Mouse (Mus musculus) Patski (cell line): ENCODE results near the gene Adamts18. TPM values are rescaled to one million over a fixed set of nuclear protein-coding genes. Genes with fewer than 3 reads are reported as not detected.
A peak's percentile ranks its signal among the peaks of the same experiment; 100 is the strongest.

ENCODE experiments used
- ATAC-seq: fragments of 100-300 bp; one replicate; pipeline ENCODE4 v1.8.0; 2021
- CTCF ChIA-PET: fragments of 350-600 bp; sonication (Branson Sonifier 250); formaldehyde crosslinking; loops from one replicate; lab custom pipeline; 2022; ENCODE audit warnings: inconsistent platforms; lab: Charles Lee
- POLR2A ChIA-PET: fragments of 350-600 bp; sonication (Branson Sonifier 250); formaldehyde crosslinking; loops from one replicate; lab custom pipeline; 2022; ENCODE audit warnings: antibody characterized with exemption, inconsistent platforms; lab: Charles Lee
- DNase-seq: peaks from one replicate; pipeline ENCODE4 v3.0.0-alpha.2; 2011; ENCODE audit warnings: low read depth, low spot score
- H3K27me3 ChIP-seq: fragments of 371-371 bp; one replicate; pipeline ENCODE4 v1.5.1; 2021
- CTCF ChIP-seq: fragments of 100-300 bp; IDR thresholded peaks from one replicate; pipeline ENCODE4 v1.5.1; 2021
- in situ Hi-C: fragments of 300-500 bp; cut with MboI; formaldehyde crosslinking; loops from 3 replicates; pipeline ENCODE4 v1.11.1; 2018; ENCODE audit warnings: low pct_unique_long_range_greater_than_20kb, mixed read lengths
- polyA plus RNA-seq: library from polyadenylated mRNA; unstranded; gene quantifications from one replicate; pipeline ENCODE4 v1.2.3, GENCODE M21; 2021

Gene Adamts18
- polyA plus RNA-seq: not detected

- ChIA-PET POLR2A (no interaction called here), CTCF (interaction anchor here (0.8 kb wide), 1 partner anchor 184 kb away, joined by 4 read pairs; no protein-coding TSS in a partner anchor)
- in situ Hi-C loops: no loop called here
- H3K27me3 ChIP-seq: no peaks in the 10 kb centered on the region
- DNase-seq: no peak
- TF ChIP-seq CTCF: no peak
- ATAC-seq: no peak
Observed at GRCm38 (mm10) chr8:113848653-113849135, at the start of gene Adamts18. TSS of gene Adamts18 (minus strand) at chr8:113848738.

GRCm38 (mm10) chr8:113896446-113896845 is 47.9 kb upstream of the Adamts18 start:
- no peak for TF ChIP-seq CTCF
- in situ Hi-C loops: no loop called here
- ChIA-PET POLR2A (no interaction called here), CTCF (no interaction called here)
- no peak for ATAC-seq
- no peaks in the 10 kb centered on the region for H3K27me3 ChIP-seq
- no peak for DNase-seq

DNA sequence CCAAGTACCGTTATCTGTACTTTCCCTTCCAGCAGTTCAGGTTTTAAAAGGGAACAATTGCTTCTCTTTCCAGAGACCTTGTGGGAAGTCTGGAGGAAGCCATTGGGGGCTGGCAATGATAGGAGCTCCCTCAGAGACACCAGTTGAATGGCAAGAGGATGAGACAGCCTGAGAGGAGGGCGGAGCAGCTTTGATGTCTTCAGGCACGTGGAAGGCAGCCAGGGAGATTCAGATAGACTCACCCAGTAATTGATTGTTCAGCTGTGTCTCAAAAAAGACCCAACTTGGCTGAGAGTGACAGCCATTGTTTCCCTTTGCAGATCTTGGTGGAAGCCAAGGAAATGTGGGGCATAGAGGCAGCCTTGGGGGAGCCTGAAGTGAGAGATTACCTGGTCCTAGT is 42.8 kb upstream of the Adamts18 start:
- DNase-seq (no peak), ATAC-seq (no peak)
- in situ Hi-C loops: no loop called here
- H3K27me3 ChIP-seq: no peaks in the 10 kb centered on the region
- ChIA-PET POLR2A (interaction anchor here (0.8 kb wide), 1 partner anchor 11 kb away, joined by 3 read pairs; no protein-coding TSS in a partner anchor), CTCF (interaction anchor here (1.9 kb wide), 1 partner anchor 13 kb away, joined by 5 read pairs; no protein-coding TSS in a partner anchor)
- TF ChIP-seq CTCF: no peak

DNA sequence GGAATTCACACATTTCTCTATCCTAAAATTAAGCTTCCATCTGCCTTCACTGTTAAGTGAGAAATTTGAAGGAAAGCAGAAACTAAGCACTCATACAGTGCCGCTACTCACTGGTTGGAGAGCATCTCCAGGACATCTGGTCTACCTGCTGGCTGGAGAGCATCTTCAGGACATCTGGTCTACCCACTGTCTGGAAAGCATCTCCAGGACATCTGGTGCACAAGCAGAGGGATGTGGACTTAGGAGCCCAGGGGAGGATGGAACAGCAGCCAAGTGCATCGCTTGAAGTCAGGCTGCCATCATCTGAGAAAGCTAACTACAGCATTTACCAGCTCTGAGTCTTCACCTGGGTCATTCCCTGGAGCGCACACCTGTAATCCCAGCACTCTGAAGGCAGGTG is 38.0 kb upstream of the Adamts18 start:
- H3K27me3 ChIP-seq: no peaks in the 10 kb centered on the region
- CTCF ChIA-PET: no interaction called here
- DNase-seq (no peak), ATAC-seq (no peak)
- in situ Hi-C loops: no loop called here
- TF ChIP-seq CTCF: no peak
- POLR2A ChIA-PET: no interaction called here

GRCm38 (mm10) chr8:113885101-113885500 is 36.6 kb upstream of the Adamts18 start:
- ChIA-PET POLR2A (interaction anchor here (0.8 kb wide), 1 partner anchor 40 kb away, joined by 3 read pairs; no protein-coding TSS in a partner anchor), CTCF (no interaction called here)
- H3K27me3 ChIP-seq: no peaks in the 10 kb centered on the region
- no peak for TF ChIP-seq CTCF
- DNase-seq (no peak), ATAC-seq (no peak)
- in situ Hi-C loops: no loop called here

DNA sequence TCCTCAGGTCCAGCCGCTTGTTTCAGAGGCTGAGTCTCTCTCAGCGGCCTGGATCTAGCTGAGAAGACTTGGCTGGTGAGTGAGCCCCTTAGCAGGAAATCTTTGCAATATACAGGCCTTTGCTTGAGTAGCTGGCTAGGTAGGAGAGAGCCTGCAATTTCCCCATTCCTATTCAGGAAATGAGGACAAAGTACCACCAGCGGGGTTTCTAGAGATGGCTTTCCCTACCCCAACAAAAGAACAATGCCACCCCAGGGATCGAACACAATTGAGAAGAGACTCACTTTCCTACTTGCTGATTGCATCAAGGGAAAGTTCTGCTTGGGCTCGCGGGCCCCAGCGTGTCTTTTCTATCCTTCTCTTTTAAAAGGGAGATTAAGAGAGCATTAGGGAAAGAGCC is 35.5 kb upstream of the Adamts18 start:
- CTCF ChIA-PET: no interaction called here
- no peak for DNase-seq
- no peak for TF ChIP-seq CTCF
- in situ Hi-C loops: no loop called here
- POLR2A ChIA-PET: no interaction called here
- no peaks in the 10 kb centered on the region for H3K27me3 ChIP-seq
- ATAC-seq: no peak

- H3K27me3 ChIP-seq: no peaks in the 10 kb centered on the region
- CTCF ChIA-PET: no interaction called here
- no peak for ATAC-seq
- DNase-seq: no peak
- POLR2A ChIA-PET: no interaction called here
- in situ Hi-C loops: no loop called here
- no peak for TF ChIP-seq CTCF
Observed at GRCm38 (mm10) chr8:113882558-113882957, 34.0 kb upstream of the Adamts18 start.

GRCm38 (mm10) chr8:113878411-113879006 is 30.0 kb upstream of the Adamts18 start:
- TF ChIP-seq CTCF: no peak
- in situ Hi-C loops: no loop called here
- ChIA-PET POLR2A (no interaction called here), CTCF (interaction anchor here (1.4 kb wide), 1 partner anchor 12 kb away, joined by 5 read pairs; no protein-coding TSS in a partner anchor)
- H3K27me3 ChIP-seq: no peaks in the 10 kb centered on the region
- ATAC-seq (peak; percentile 62), DNase-seq (no peak)

- DNase-seq (no peak), ATAC-seq (no peak)
- no peak for TF ChIP-seq CTCF
- no peaks in the 10 kb centered on the region for H3K27me3 ChIP-seq
- ChIA-PET CTCF (no interaction called here), POLR2A (no interaction called here)
- in situ Hi-C loops: no loop called here
Observed at GRCm38 (mm10) chr8:113873446-113874120, 25.0 kb upstream of the Adamts18 start.

DNA sequence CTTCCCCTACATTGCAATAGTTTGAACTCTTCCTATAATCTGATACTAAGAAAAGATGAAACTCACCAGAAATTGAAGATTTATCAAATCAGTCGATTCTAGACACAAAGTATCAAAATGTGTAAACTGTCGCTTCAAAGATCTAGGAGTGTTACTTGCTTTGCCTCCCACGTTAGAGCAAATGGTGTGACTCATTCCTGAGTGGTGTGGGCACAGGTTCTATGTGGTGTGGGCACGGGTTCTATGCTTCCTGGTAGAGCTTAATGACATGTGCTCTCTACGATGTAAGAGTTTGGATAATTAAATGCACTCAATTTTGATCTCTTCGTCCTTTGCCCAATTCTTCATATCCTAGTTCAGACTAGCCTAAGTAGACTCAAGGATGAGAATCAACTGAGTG is 23.9 kb upstream of the Adamts18 start:
- no peak for DNase-seq
- no peak for TF ChIP-seq CTCF
- ATAC-seq: no peak
- CTCF ChIA-PET: no interaction called here
- POLR2A ChIA-PET: no interaction called here
- in situ Hi-C loops: no loop called here
- no peaks in the 10 kb centered on the region for H3K27me3 ChIP-seq

- ATAC-seq (no peak), DNase-seq (no peak)
- ChIA-PET POLR2A (no interaction called here), CTCF (interaction anchor here (1.2 kb wide), 1 partner anchor 14 kb away, joined by 6 read pairs; no protein-coding TSS in a partner anchor)
- no peak for TF ChIP-seq CTCF
- in situ Hi-C loops: no loop called here
- no peaks in the 10 kb centered on the region for H3K27me3 ChIP-seq
Observed at GRCm38 (mm10) chr8:113866530-113866929, 18.0 kb upstream of the Adamts18 start.
